Mouse (Mus musculus) olfactory bulb, adult 2 months (tissue): ENCODE data around the gene Zfp558.

Experiments used
- CTCF ChIP-seq: fragments of 200-500 bp; IDR thresholded peaks from 2 replicates; pipeline ENCODE4 v1.5.1; 2012; ENCODE audit warnings: low read depth, mild to moderate bottlenecking, low read length, moderate library complexity; ENCODE audit not compliant: insufficient read depth
- POLR2A ChIP-seq: fragments of 200-500 bp; IDR thresholded peaks from 2 replicates; pipeline ENCODE4 v1.6.1; 2012; ENCODE audit warnings: mild to moderate bottlenecking, low read depth, low read length, moderate library complexity; ENCODE audit not compliant: insufficient read depth

- TF ChIP-seq CTCF (no peak), POLR2A (no peak)
These were observed at the start of gene Zfp558, which contains the start of gene Mbd3l1 for GRCm38 (mm10) chr9:18478168-18478567.
